Mouse (Mus musculus) kidney, adult 11 months (tissue): ENCODE data around the gene Smg6.
A peak's percentile ranks its signal among the peaks of the same experiment; 100 is the strongest.
"Not testable (repeated sequence)": the region's sequence is repeated elsewhere in the genome, so short reads cannot be mapped to it uniquely, and the experiment has no call there.

ENCODE experiments used
- DNase-seq: peaks from one replicate; pipeline ENCODE4 v3.0.0; 2022

The Smg6 gene

GRCm38 (mm10) chr11:75169405-75170080 is 243.9 kb downstream of the Smg6 start, which contains the start of gene Hic1:
Hic1 (minus strand) TSS chr11:75169519.
- DNase-seq, result no peak

GRCm38 (mm10) chr11:75170136-75170751 is 244.6 kb downstream of the Smg6 start:
- peak; percentile 92 for DNase-seq

DNA sequence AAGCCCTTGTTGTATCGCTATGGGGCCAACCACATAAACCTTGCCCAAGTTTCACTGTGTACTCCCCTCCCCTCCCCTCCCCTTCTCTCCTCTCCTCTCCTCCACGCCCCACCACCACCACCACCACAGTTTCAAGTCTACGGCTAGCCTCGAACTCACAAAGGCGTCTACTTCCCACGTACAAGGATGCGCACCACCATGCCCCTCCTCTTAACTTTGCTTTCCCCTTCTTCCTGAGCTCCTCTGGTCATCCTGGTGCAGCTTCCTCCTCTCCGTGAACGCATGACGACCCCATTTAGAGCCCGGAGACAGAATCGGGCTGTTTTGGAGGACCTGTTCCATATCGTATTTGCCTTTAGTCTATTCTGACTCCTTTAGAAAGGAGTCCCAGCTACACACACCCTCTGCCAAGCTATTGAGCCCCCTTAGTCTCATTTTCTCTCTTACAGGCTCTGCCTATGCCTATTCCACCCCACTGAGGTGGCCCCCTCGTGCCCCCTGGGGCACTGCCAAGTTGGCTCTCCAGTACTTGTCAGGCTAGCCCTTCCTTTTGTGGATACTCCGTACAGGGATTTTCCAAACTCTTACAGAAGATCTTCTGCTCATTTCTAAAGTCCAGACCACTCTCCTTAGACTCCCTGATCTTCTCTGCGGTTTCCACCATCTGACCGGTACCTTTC is 245.7 kb downstream of the Smg6 start:
- no peak for DNase-seq

DNA sequence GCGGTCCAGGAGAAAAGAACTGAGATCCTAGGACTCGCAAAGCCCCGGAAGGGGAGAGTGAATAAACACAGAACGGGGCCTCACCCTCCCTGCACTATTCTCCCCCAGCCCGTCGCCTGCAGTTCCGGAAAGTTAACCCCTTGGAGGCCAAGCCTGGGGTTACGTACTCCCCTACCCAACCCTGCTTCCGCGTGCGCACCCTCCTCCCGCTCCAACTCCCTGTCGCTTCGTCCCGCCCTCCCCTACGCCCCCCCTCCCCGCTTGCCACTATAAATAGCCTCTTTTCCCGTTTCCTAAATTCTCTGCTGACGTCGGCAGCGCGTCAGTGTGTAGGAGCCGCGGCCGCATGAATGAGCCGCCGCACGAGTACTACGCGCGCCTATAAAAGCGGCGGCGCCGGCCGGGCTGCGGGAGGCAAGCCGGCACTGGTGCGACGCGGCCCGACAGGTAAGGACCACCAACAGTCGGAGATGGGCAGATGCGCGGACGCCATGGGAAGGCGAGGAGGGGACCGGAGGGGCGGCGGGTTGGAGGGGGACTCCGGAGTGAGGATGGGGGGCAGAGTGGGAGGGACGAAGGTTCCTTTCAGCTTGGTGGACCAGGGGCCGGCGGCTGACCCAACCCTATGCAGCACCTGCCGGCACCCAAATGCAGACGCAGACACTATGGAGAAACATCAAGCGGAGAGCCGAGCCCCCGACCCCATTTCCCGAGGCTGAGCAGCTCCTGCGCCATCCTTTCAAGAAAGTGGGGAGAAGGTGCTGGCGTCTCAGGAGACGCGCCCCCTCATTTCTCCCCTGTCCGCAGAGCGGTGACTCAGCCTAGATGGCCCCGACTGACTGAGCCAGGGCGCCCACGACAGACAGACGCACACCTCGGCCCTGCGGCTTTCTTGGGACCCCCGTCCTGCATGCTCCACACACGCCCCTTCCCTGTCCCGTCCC is 246.8 kb downstream of the Smg6 start:
- no peak for DNase-seq

DNA sequence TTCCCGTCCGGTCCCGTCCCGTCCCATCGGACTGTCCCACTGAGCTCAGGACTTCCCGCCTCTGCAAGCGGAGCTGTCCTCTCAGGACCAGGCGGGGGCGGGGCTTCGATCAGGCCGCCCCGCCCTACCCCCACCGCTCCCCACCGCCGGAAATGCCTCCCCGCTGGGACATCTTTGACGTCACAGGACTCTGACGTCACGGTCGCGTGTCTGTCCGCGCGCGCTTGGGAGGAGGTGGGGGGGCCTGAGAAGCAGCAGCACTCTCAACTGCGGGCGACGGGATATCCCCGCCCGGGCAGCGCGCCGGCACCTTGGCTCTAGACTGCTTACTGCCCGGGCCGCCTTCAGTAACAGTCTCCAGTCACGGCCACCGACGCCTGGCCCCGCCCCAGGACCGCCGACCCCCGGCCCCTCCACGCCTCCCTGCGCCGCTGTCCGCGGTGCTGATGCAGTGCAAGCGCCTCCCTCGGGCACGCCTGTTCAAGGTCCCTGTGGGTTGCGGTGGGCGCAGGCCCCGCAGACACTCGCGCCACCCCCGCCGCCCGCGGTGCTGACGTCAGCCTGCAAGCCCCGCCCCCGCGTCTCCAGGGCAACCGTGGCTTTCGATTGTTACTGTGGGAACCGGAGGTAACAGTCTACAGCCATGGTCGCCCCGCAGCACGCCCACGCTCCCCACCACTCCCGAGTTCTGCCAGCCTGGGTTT is 247.6 kb downstream of the Smg6 start:
- DNase-seq, result peak; percentile 73

GRCm38 (mm10) chr11:75173799-75174165 is 248.2 kb downstream of the Smg6 start:
- DNase-seq, result no peak

GRCm38 (mm10) chr11:75174574-75174973 is 249.0 kb downstream of the Smg6 start:
- DNase-seq, result not testable (repeated sequence)

DNA sequence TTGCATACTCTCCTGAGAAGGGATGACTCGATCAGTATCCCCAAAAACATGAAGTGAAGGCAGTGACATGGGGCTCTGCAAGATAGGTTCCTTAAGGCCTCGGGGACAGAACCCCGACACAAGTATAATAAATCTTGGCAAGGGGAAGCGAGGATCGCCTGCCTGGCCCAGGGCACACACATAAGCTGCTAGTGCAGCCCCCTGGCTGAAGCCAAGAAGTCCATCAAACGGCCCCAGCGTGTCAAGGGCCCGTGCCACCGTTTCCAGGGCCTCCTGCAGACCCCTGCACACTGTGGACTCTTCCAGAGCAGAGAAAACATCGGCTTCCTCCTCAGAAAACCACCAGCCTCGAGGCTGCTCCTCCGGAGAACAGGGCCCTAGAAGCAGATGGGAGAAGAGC is 252.4 kb downstream of the Smg6 start:
- no peak for DNase-seq

DNA sequence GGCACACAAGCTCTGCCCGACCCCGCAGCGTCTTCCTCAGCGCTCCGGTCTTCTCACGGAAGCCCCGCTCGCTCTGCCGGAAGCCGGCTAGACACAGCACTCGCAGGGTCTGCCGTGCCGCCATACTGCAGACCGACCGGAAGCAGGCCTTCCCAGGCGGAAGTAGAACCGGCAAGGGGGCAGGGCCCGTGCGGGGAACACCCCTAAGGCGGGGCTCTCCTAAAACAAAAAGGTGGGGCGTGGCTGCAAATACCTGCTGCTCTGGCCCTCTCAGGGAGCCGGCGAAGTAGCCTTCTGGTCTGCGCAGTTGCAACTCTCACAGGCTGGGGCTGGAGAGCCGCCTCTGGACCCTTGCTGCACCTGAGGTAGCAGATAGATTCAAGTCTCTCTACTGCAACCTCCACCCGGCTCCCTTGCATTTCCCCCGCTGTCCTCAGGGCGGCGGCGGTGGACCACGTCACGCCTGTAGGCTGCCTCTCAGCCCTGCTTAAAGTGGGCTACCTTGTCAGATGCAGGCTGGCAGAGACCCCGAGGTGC is 253.1 kb downstream of the Smg6 start, which contains the start of gene Ovca2:
Gene Ovca2 (minus strand): TSS at position 164 of the 537 bp plus-strand sequence.
- DNase-seq, result peak; percentile 90

GRCm38 (mm10) chr11:75183917-75184570 is 258.4 kb downstream of the Smg6 start:
- DNase-seq, result no peak

DNA sequence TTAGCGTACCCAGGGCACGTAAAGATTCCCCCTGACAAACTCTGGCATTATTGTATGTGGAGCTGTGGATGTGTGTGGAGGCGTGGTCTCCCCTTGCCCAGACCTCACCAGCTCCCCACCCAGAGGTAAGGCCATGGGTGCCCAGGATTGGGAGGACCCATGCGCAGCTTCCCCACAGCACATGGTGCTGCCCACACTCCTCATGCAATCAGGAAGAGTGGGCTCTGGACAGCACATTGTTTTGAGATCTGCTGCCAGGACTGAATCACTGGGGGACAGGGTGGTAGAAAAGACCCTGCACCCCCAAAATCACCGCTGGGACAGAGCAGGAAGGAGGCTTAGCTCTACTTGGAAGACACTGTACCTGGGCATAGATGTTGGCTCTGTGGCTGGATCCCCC is 258.9 kb downstream of the Smg6 start:
- DNase-seq, result no peak

DNA sequence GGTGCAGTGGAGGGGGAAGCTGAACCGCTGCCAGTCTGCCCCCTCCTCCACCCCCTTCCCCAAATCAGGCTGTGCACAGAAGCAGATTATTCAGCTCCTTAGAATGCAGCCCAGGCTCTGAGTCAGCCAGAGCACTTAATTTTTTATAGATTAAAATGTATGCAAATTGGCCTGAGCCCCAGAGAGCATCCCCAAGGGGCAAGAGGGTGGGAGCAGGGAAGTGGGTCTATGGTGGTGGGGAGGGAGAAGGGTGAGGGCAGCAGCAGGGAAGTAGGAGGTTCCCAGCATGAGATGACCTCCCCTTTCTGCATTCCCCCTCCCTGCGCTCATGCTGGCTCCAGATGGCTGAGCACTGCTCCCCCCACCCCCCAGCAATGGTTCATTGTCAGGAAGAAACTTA is 259.4 kb downstream of the Smg6 start:
- DNase-seq, result no peak

GRCm38 (mm10) chr11:75189713-75190370 is 264.2 kb downstream of the Smg6 start:
- DNase-seq, result no peak

- DNase-seq, result peak; percentile 86
Measured at GRCm38 (mm10) chr11:75190371-75190724, 264.7 kb downstream of the Smg6 start.

DNA sequence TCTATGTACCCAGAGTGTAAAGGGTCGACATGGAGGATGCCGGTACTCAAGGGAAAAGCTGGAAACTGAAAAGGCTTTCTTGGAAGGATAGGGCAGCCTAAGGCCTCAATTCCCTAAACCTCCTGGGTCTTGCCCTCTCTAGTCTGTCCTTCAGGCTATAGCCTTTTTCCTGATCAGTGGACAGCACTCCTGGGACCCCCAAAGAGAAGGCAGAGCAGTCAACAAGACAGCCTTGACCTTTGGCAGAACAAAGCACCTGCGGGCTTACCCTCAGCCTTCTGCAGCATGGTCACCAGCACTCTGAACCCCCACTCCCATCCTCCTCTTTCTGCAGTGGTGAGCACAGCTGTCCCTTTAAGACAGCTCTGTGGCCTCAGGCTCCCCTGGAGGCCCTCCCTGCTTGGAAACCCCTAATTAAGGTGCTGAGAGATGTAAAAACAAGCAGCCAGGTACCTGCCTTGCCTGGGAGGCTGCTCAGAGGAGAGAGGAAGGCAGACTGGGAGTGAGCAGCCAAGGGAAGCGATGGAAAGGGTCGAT is 265.4 kb downstream of the Smg6 start, which contains the start of gene Dph1:
Gene Dph1 (minus strand): TSS at position 337 of the 537 bp plus-strand sequence.
- no peak for DNase-seq

GRCm38 (mm10) chr11:75191841-75192240 is 266.2 kb downstream of the Smg6 start:
- DNase-seq, result no peak

DNA sequence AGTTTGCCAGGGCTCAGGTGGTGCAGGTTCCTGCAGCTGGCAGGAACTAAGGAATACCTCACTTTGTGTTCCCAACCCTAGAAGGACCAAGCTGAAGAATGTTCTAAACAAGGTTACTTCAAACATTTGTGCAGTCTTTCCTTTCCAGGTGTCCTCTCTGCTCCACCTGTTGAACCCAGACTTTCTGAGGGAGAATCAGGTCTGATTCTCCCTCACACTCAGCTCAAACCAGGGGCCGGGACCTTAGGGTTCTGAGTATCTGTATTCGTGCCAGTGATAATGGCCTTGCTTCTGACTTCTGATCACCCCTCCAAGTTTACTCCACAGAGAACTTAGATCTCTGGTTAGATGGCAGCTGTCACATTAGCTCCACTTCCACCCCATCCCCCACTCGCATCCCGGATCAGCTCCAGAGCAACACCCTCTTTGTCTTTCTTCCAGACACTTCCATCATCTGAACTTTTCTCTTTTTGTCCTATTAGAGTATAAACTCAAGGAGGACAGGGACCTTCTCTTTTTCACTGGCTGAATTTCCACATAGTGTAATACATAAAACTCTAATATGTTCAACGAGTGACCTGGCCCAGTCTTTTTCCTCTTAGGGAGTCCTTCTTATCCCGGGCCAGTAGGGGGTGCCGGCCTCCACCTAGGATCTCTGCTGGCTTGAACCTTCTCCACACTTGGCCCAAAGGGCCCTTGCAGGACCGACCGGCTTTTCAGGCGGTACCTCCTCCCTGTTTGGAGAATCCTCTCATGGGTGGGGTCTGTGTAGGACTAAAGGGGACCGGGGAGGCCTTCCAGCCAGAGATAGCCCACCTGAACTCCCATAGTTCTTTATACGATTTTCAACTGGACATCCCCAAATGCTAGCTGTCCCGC is 267.0 kb downstream of the Smg6 start:
- peak; percentile 80 for DNase-seq

DNA sequence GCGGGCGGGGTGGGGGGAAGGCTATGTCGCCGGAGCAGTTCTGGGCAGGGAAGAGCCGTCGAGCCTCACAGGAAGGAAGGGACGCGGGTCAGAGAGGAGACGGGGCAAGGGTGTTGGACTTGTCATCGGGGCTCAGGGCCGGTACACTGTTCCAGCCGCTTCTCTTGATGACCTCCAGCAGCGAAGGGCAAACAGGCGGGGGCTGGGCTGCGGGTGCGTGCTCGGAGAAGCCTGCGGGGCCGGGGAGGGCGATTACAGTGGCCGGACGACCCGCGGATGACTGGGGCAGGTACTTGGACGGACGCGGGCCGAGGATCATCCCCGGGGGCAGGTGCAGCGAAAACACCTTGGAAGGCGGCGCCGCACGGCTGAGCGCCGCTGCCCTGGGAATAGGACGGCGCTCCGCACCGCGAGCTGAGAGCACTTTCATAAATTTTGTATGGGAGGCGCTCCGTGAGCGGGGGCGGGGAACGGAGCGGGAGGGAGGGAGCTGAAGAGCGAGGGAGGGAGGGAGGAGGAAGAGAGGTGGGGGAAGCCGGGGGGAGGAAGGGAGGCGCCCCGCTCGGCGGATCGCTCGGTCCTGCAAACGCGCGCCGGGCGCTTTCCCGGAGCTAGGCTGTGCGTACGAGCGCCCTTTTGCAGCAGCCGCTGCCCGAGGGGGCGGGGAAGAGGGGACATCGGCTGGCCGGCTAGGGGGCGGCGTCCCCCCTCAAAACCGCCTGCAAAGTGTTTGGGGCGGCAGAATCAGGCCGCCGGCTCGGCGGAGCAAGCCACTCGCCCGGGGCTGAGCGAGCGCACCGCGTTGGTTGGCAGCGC is 267.8 kb downstream of the Smg6 start, which contains the start of gene Rtn4rl1:
Gene Rtn4rl1 (plus strand): TSS at position 528 of the 816 bp plus-strand sequence.
- peak; percentile 77 for DNase-seq
